Mouse (Mus musculus) liver, embryonic 16.5 days (tissue): Measurements from ENCODE around the gene Opalin. TPM values are rescaled to one million over a fixed set of nuclear protein-coding genes. Genes with fewer than 3 reads are reported as not detected.

Source experiments
- ATAC-seq: fragments of 200-750 bp; cut with Nextera tagmentation; 2 replicates; pipeline ENCODE4 v1.8.0; 2017; ENCODE audit warnings: low read depth, mild to moderate bottlenecking, moderate number of reproducible peaks, moderate library complexity
- H3K27ac ChIP-seq: fragments of 300-500 bp; sonication (generic); 2 replicates; pipeline ENCODE4 v1.5.1; 2014; ENCODE audit warnings: mild to moderate bottlenecking, low read length
- H3K27me3 ChIP-seq: fragments of 300-500 bp; sonication (generic); 2 replicates; pipeline ENCODE4 v1.6.1; 2014; ENCODE audit warnings: low read depth, low read length, mixed read lengths; ENCODE audit not compliant: control insufficient read depth, insufficient read depth
- H3K36me3 ChIP-seq: fragments of 300-500 bp; sonication (generic); 2 replicates; pipeline ENCODE4 v1.6.1; 2014; ENCODE audit warnings: mild to moderate bottlenecking; ENCODE audit not compliant: control insufficient read depth, insufficient read depth
- H3K4me1 ChIP-seq: fragments of 300-500 bp; sonication (generic); 2 replicates; pipeline ENCODE4 v1.6.1; 2014; ENCODE audit warnings: low read depth, low read length, mixed read lengths; ENCODE audit not compliant: control insufficient read depth
- H3K4me2 ChIP-seq: fragments of 300-500 bp; sonication (generic); 2 replicates; pipeline ENCODE4 v1.6.1; 2014; ENCODE audit warnings: low read depth, low read length, mixed read lengths
- H3K4me3 ChIP-seq: fragments of 300-500 bp; sonication (generic); 2 replicates; pipeline ENCODE4 v1.5.1; 2014; ENCODE audit warnings: low read depth, mild to moderate bottlenecking, low read length
- H3K9ac ChIP-seq: fragments of 300-500 bp; sonication (generic); 2 replicates; pipeline ENCODE4 v1.6.1; 2014; ENCODE audit warnings: low read depth, low read length
- H3K9me3 ChIP-seq: fragments of 300-500 bp; sonication (generic); replicated peaks from 2 replicates; pipeline ENCODE4 v1.6.1; 2016; ENCODE audit warnings: low read length; ENCODE audit not compliant: control insufficient read depth
- WGBS: fragments of 180-500 bp; shearing (Covaris S2); extraction: QIAGEN DNeasy Blood & Tissue Kit; methylation state at CpG from one replicate; pipeline ENCODE4 v1.1.7; 2014; ENCODE audit not compliant: insufficient replicate concordance; 5-methylcytosine and 5-hydroxymethylcytosine counted together
- polyA plus RNA-seq: library from polyadenylated mRNA; unstranded; fragments of >200 nt; fragmentation: Nextera tagmentation; extraction: Ambion mirVana; gene quantifications from 2 replicates; pipeline ENCODE4 v1.2.1, GENCODE M21; 2015

Opalin gene
- not detected in 2 replicates for polyA plus RNA-seq

DNA sequence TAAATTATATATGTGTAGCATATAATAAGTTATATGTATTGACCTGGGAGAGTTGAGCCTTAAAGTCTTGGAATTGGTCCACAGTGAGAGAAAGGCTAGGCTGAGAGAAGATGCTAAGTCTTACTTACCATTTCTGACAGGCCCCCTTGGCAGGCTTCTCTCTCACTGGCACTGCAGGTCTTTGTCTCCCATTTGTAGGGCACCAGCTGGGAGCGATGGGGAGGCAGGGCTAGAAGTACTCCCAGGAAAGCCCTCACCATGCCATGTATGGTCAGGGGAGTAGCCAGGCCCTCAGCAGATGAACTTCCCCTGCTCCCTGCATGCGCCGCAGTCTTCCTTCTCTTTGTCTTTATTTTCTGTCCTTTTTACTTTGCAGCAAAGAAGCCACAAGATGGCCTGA is at the start of gene Opalin:
Opalin (minus strand) TSS at position 208 of the 400 bp plus-strand sequence.
- H3K9ac ChIP-seq: no peak within 1 kb of the TSS
- H3K9me3 ChIP-seq: no peaks in the 10 kb centered on the region
- H3K36me3 ChIP-seq: no peaks in the 10 kb centered on the region
- ATAC-seq: no peak
- 75% methylated on average over 3 of the region's 3 CpGs for WGBS
- no peak within 1 kb of the TSS for H3K4me3 ChIP-seq
- no peaks in the 10 kb centered on the region for H3K4me1 ChIP-seq
- no peaks in the 10 kb centered on the region for H3K27me3 ChIP-seq
- no peak within 1 kb of the TSS for H3K4me2 ChIP-seq
- no peak within 1 kb of the TSS for H3K27ac ChIP-seq

GRCm38 (mm10) chr19:41123009-41123408 is 46.1 kb upstream of the Opalin start:
- Histone ChIP-seq H3K4me1 (no peaks in the 10 kb centered on the region), H3K27ac (no peak overlapping the region), H3K9me3 (no peaks in the 10 kb centered on the region), H3K27me3 (no peaks in the 10 kb centered on the region), H3K4me3 (no peak overlapping the region), H3K36me3 (no peaks in the 10 kb centered on the region), H3K9ac (no peak overlapping the region), H3K4me2 (no peak overlapping the region)
- WGBS: 42% methylated on average over 3 of the region's 3 CpGs
- no peak for ATAC-seq

GRCm38 (mm10) chr19:41119924-41120323 is 43.0 kb upstream of the Opalin start:
- WGBS: 77% methylated on average over 13 of the region's 13 CpGs
- H3K4me3 ChIP-seq: no peak overlapping the region
- H3K36me3 ChIP-seq: no peaks in the 10 kb centered on the region
- no peaks in the 10 kb centered on the region for H3K4me1 ChIP-seq
- ATAC-seq: no peak
- H3K27ac ChIP-seq: no peak overlapping the region
- H3K27me3 ChIP-seq: no peaks in the 10 kb centered on the region
- H3K4me2 ChIP-seq: no peak overlapping the region
- no peak overlapping the region for H3K9ac ChIP-seq
- H3K9me3 ChIP-seq: no peaks in the 10 kb centered on the region

DNA sequence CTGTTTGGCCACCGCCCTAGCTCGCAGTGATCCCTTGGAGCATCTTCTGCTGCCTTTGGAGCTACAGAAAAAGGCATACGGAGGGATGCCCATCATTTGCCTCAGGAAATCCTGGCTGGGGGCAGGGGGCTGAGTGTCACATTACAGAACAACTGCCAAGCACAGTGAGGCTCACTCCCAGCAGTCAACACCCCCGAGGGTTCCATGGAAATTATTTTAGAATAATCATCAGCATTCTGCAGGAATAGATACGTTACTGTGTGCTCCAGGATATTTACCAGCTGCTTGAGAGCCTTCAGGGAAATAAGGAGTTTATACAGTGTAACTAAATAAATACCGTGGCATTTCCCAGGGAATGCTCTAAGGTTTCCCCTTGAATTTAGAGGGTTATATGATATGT is 41.4 kb upstream of the Opalin start:
- H3K27me3 ChIP-seq: no peaks in the 10 kb centered on the region
- H3K4me2 ChIP-seq: no peak overlapping the region
- H3K9me3 ChIP-seq: no peaks in the 10 kb centered on the region
- H3K4me3 ChIP-seq: no peak overlapping the region
- H3K36me3 ChIP-seq: no peaks in the 10 kb centered on the region
- 55% methylated on average over 6 of the region's 6 CpGs for WGBS
- H3K27ac ChIP-seq: no peak overlapping the region
- H3K9ac ChIP-seq: no peak overlapping the region
- H3K4me1 ChIP-seq: no peaks in the 10 kb centered on the region
- no peak for ATAC-seq

- Histone ChIP-seq H3K9ac (no peak overlapping the region), H3K4me3 (no peak overlapping the region), H3K36me3 (no peaks in the 10 kb centered on the region), H3K4me2 (no peak overlapping the region), H3K4me1 (no peaks in the 10 kb centered on the region), H3K27ac (no peak overlapping the region), H3K27me3 (no peaks in the 10 kb centered on the region), H3K9me3 (no peaks in the 10 kb centered on the region)
- ATAC-seq: no peak
- 56% methylated on average over 4 of the region's 4 CpGs for WGBS
Measured at GRCm38 (mm10) chr19:41117334-41117733, 40.4 kb upstream of the Opalin start.

- no peak for ATAC-seq
- H3K4me1 ChIP-seq: no peaks in the 10 kb centered on the region
- H3K36me3 ChIP-seq: no peaks in the 10 kb centered on the region
- no peak overlapping the region for H3K4me3 ChIP-seq
- H3K27me3 ChIP-seq: no peaks in the 10 kb centered on the region
- H3K9me3 ChIP-seq: no peaks in the 10 kb centered on the region
- H3K27ac ChIP-seq: no peak overlapping the region
- no peak overlapping the region for H3K4me2 ChIP-seq
- 35% methylated on average over 5 of the region's 5 CpGs for WGBS
- H3K9ac ChIP-seq: no peak overlapping the region
Measured at GRCm38 (mm10) chr19:41114611-41115010, 37.7 kb upstream of the Opalin start.

GRCm38 (mm10) chr19:41113911-41114531 is 37.1 kb upstream of the Opalin start:
- 63% methylated on average over 17 of the region's 17 CpGs for WGBS
- Histone ChIP-seq H3K27me3 (no peaks in the 10 kb centered on the region), H3K9me3 (no peaks in the 10 kb centered on the region), H3K4me1 (no peaks in the 10 kb centered on the region), H3K4me2 (no peak overlapping the region), H3K4me3 (no peak overlapping the region), H3K27ac (no peak overlapping the region), H3K9ac (no peak overlapping the region), H3K36me3 (no peaks in the 10 kb centered on the region)
- ATAC-seq: no peak

- H3K9ac ChIP-seq: no peak overlapping the region
- no peaks in the 10 kb centered on the region for H3K27me3 ChIP-seq
- H3K4me3 ChIP-seq: no peak overlapping the region
- no peaks in the 10 kb centered on the region for H3K9me3 ChIP-seq
- H3K36me3 ChIP-seq: no peaks in the 10 kb centered on the region
- no peak overlapping the region for H3K4me2 ChIP-seq
- no peak for ATAC-seq
- 23% methylated on average over 6 of the region's 6 CpGs for WGBS
- no peaks in the 10 kb centered on the region for H3K4me1 ChIP-seq
- no peak overlapping the region for H3K27ac ChIP-seq
Measured at GRCm38 (mm10) chr19:41112609-41113008, 35.7 kb upstream of the Opalin start.

GRCm38 (mm10) chr19:41109991-41110390 is 33.1 kb upstream of the Opalin start:
- Histone ChIP-seq H3K27ac (no peak overlapping the region), H3K27me3 (no peaks in the 10 kb centered on the region), H3K4me1 (no peaks in the 10 kb centered on the region), H3K36me3 (no peaks in the 10 kb centered on the region), H3K4me3 (no peak overlapping the region), H3K9ac (no peak overlapping the region), H3K4me2 (no peak overlapping the region), H3K9me3 (no peaks in the 10 kb centered on the region)
- 40% methylated on average over 5 of the region's 5 CpGs for WGBS
- ATAC-seq: no peak
